Mouse (Mus musculus): Measurements from ENCODE around the gene Nol12.

DNA sequence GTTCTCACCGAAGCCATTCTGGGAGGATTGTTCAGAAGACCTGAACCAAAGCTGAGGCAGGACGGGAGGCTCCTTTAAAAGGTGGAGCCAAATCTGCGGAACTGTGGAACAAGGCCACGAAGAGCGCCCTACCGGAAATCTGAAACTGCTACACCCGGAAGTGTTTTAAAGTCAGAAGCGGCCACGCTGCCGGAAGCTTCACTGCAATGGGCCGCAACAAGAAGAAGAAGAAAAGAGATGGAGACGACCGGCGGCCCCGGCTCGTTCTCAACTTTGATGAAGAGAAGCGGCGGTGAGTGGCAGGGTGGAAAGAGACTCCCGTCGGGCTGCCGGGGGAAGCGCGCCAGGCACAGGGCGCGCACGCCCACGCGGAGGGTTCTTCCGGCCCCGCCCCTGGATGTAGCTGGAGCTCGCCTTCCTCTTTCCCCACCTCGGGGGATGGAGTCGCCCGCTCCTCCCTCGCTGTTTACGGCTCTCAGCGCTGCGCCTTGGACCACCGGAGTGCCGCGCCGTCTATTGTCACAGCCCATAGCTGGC, at the start of gene Nol12:
- no peak for TF ChIP-seq CTCF (IDR thresholded peaks at IDR 0.05; ENCODE audit: low read depth, low read length)
- TF ChIP-seq GATA1 (IDR thresholded peaks at IDR 0.05; ENCODE audit: borderline replicate concordance, low read length) = no peak

Data from G1E (cell line).